In the genomic region with DNA sequence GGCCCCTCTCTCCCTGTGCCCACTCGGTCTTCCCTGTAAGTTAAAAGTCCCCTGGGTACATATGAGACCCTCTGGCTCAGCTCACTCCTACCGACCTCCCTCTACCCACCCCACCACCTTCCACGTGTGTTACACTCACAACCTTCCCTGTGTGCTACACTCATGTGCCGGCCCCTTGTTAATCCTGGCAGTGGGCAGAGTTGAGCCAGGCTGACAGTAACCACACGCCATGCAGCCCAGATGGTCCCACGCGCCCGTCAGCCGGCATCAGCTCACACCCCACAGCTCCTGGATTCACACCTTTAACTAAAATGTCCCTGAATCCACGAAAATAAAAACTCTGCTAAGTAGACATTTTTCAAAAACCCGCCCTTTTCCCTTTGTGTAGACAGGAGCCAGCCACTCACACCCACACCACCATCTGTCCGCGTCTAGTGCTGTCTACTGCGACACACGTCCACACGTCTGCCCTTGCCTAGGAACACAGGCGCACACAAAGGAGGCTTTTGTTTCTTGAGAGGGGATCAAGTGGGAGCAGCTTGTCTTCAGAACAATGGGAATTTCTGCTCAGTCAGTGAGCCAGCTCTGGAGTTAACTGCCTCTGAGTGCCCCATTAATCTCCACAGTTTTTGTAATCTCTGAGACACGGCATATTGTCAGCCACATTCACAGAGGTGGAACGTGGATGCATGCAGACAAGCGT, we compare ENCODE assay signal across 8 mouse cellular contexts.
DNase-seq lines count a peak whose midpoint lies in the region; ATAC-seq and TF ChIP-seq lines count a peak whose summit lies in the region.

No protein-coding gene starts in this region.

- no peak for TF ChIP-seq POLR2A in lung, adult 2 months (IDR thresholded peaks at IDR 0.05; ENCODE audit: borderline replicate concordance, extremely low read depth, low read depth, low read length)

- H3K4me3 ChIP-seq in lung, embryonic 15.5 days: no peak overlapping the region
- H3K4me3 ChIP-seq in lung, adult 2 months (replicated peaks; ENCODE audit: extremely low read depth, low read depth, low read length): no peak overlapping the region

- no peak overlapping the region for H3K9ac ChIP-seq in lung, embryonic 15.5 days

- no peak for DNase-seq in lung, adult 2 months
- peak; percentile 86 to 89 for DNase-seq in frontal cortex, adult 2 months (ENCODE audit: extremely low spot score in 1 of 2, low spot score in 1 of 2)
- peak; percentile 76 to 89 for DNase-seq in left cerebral cortex, postnatal 14 days (ENCODE audit: low spot score in 2 of 2)
- peak; percentile 97 for DNase-seq in retina, postnatal 1 day
- no peak for DNase-seq in c-Kit-positive CD71-positive TER-119-positive erythroid progenitor cells, embryonic 14.5 days (ENCODE audit: low spot score)
- no peak for DNase-seq in lung, postnatal 36 days

- H3K36me3 ChIP-seq in lung, embryonic 15.5 days: no peaks in the 10 kb centered on the region

- H3K4me2 ChIP-seq in lung, embryonic 15.5 days: no peak overlapping the region

- peaks cover 18% of the 10 kb centered on the region; the same call in 1 of the 2 replicates for H3K4me1 ChIP-seq in lung, embryonic 15.5 days
- no peaks in the 10 kb centered on the region for H3K4me1 ChIP-seq in lung, adult 2 months (ENCODE audit: control insufficient read depth, insufficient read depth, low read length)

- 40% methylated on average over 20 of the region's 20 CpGs for WGBS in lung, embryonic 15.5 days
- 54% methylated on average over 20 of the region's 20 CpGs for WGBS in lung, adult 2 months

- no peak for TF ChIP-seq CTCF in lung, adult 2 months (IDR thresholded peaks at IDR 0.05; ENCODE audit: insufficient read depth, low read length)

- no peak; the same call in 1 of the 2 replicates for ATAC-seq in lung, embryonic 15.5 days (ENCODE audit: borderline replicate concordance, extremely low read depth, low FRiP score, low TSS enrichment)
- ATAC-seq in monocyte, adult 5-6 weeks (replicated peaks; ENCODE audit: insufficient number of reproducible peaks, low FRiP score, low TSS enrichment, poor library complexity, severe bottlenecking): no peak

- intact Hi-C loops in left cerebral cortex, postnatal 14 days (cut with DNase I): loop anchor here (2.0 kb wide), 1 partner anchor 105 kb away; no protein-coding TSS in a partner anchor

- H3K9me3 ChIP-seq in lung, embryonic 15.5 days: 0 out of 2 replicates have a peak, but pooled peaks cover 3% of the 10 kb centered on the region

- H3K27me3 ChIP-seq in lung, embryonic 15.5 days: no peaks in the 10 kb centered on the region

- peak overlapping the region; percentile 39 for H3K27ac ChIP-seq in lung, embryonic 15.5 days

Comparison
In these comparisons a context has a peak if more than half of its experiments do, and no peak if none do; other contexts are left out.
1. DNase-seq: peak in frontal cortex, adult 2 months (2 of 2), left cerebral cortex, postnatal 14 days (2 of 2) and retina, postnatal 1 day (single experiment); none in lung, adult 2 months (single experiment), c-Kit-positive CD71-positive TER-119-positive erythroid progenitor cells, embryonic 14.5 days (single experiment) and lung, postnatal 36 days (single experiment).